Mouse (Mus musculus) adrenal gland, postnatal 10 days (tissue): ENCODE measurements around the gene Hcfc1r1. TPM values are rescaled to one million over a fixed set of nuclear protein-coding genes. Genes with fewer than 3 reads are reported as not detected.

ENCODE experiments used
- DNase-seq: peaks from one replicate; pipeline ENCODE4 v3.0.0; 2021; ENCODE audit warnings: mixed read lengths
- long read RNA-seq, 2 experiments: library from polyadenylated mRNA; stranded (forward); transcript quantifications; one replicate each; pipeline ENCODE4 v2.0.0; 2021
- total RNA-seq, 2 experiments: library from RNA; stranded (reverse); gene quantifications; 2 replicates each; pipeline ENCODE4 v1.2.3; 2021

Gene Hcfc1r1
- total RNA-seq, result 100 to 1,000 TPM; 136 to 169 TPM
- long read RNA-seq, experiment 1, transcript Hcfc1r1-201 (3 exons, 946 nt), result major isoform, 35 of 89 reads
- long read RNA-seq, experiment 1, partial matches to known transcripts, result 39 of 89 reads
- long read RNA-seq, experiment 1, other reads (novel, unspliced or antisense), result 12 of 89 reads
- long read RNA-seq, experiment 2, transcript Hcfc1r1-201 (3 exons, 946 nt), result major isoform, 31 of 76 reads
- long read RNA-seq, experiment 2, partial matches to known transcripts, result 36 of 76 reads
- long read RNA-seq, experiment 2, other reads (novel, unspliced or antisense), result 8 of 76 reads

DNA sequence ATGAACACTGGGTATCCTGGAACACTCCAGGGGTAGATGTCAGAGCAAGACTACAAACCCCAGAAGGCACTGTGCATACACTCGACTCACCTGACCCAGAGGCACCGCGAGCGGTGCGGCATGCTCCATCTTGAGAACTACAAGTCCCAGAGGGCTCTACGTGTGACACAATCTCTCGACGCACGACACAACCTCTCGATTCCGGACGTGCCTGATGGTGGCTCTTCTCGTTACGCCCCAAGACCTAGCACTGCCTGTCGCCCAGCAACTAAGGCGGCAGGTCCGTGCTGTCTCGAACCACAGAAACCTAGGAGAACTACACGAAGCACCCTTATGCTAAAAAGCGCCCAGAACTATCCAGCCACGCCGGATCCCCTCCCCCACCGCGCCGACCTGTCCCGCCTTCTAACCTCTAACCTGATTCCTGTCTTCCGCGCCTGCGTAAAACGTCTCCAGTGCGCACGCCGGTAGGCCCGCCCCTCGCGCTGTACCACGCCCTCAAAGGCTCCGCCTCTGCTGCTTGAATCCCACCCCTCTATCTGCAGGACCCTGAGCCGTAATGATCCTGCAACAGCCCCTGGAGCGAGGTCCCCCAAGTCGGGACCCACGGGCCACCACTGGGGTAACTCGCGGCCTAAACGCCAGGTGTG, at the start of gene Hcfc1r1, which contains the start of gene Thoc6:
TSS of gene Hcfc1r1 (plus strand) at position 173 of the 650 bp plus-strand sequence.
TSS of gene Thoc6 (minus strand) at position 459 of the 650 bp plus-strand sequence.
- DNase-seq, result peak; percentile 93

DNA sequence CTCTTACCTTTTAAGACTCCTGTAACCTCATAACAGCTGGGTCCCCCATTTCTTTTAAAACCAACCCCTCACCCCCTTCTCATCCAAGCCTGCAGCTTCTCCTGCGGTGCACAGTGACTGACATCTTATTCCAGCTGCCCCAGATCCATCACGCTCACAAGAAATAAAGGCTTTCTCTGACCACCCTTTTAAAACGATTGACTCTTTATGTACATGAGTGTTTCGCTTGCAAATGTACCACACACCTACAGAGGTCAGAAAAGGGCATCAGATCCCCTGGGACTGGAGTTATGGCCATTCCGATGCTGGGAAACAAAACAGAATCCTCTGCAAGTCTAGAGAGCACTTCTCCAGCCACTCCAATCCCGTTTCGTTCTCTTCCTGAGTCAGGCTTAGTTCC, 45.6 kb upstream of the Hcfc1r1 start:
- no peak for DNase-seq

DNA sequence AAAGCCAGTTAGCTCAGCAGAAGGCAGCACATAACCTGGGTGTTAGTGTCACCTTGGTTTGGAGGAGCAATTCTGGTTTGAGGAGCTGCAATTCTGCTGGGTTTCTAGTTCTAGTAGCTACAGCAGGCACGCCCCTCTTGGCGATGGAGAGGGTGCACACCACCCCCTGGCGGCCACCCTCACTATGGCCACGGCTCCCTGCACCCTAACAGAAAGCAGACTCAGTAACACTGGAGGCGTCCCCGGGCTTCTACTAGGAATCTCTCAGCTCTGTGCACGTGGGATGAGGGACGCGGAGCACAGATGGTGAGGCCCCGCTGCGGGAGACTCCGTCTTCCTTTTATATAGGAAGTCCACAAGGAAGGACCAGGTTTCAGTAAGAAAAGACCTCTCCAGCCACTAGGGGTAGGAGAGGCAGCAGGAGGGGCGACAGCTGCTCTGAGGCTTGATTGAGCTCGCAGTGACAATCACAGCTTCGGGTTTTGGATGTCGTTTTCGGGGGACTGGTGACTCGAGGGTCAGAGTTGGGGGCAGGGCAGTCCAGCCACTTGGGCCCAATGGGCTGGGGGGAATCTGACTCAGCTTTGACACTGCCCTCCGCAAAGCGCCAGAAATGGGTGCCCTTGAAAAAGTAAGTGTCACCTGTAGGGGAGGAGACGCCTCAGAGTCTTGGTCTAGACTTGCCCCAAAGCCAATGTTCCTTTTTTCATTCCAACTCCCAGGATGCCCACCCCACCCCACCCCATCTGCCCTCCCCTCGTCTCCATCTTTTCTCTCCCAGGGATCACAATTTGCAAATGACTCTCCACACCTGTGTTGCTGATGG, 43.0 kb upstream of the Hcfc1r1 start:
- peak; percentile 92 for DNase-seq

DNA sequence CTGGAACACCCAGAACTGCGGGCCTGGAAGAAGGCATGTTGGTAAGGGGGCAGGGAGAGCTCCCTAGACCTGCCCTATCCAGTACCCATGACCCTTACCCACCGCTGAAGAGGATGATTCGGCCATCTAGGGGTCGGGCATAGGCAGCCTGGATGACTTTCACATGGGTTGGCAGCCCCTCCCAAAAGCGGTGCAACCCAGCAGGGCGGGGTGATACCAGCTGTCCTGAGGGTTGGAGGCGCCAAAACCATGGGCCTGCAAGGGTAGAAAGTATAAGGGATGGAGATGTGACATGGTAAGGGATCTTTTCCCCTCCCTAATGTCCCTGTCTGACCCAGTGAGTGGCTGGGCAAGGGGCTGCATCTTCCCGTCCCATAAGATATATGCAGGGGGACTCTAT, 42.2 kb upstream of the Hcfc1r1 start:
- no peak for DNase-seq

DNA sequence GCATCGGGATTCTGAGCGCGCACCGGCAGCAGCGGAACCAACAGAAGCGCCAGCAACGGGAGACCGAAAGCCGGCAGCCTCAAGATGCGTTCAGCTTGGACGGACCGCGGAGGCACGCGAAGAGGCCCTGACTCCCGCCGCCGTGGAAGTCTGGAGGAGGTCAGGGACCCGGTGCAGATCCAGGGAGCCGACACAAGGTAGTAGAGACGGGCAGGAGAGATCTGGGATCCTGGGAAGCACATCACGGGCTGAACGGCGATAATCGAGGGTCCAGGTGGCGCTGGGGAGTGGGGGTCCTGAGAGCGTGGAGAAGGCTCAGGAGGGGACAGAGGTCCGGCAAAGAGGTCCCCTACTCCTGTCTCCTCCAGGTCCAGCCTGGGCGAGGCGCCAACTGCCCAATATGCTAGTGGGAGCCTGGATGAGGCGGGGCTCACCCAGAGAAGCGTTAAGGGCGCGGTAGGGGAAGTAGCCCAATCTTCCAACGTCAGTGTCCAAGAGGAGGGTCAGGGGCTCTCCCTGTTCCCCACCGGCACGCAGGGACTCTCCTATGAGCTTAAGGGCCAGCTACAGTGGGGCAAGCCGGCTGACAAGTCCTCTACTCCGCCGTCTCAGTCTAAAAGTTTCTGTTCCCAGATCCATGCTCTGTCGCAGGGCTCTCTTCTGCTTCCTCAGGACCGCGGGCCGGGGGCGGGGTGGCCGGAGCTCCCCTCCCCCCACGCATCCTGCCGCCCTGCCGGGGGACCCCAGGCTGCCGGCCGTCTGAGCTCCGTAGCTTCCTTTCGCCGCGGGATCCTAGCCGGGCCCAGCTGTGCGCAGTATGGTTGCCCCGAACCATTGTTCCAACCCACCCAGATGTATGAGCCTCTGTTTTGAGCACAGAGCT, 28.5 kb upstream of the Hcfc1r1 start, which contains the start of gene Mmp25:
TSS of gene Mmp25 (minus strand) at position 665 of the 883 bp plus-strand sequence.
- peak; percentile 35 for DNase-seq

DNA sequence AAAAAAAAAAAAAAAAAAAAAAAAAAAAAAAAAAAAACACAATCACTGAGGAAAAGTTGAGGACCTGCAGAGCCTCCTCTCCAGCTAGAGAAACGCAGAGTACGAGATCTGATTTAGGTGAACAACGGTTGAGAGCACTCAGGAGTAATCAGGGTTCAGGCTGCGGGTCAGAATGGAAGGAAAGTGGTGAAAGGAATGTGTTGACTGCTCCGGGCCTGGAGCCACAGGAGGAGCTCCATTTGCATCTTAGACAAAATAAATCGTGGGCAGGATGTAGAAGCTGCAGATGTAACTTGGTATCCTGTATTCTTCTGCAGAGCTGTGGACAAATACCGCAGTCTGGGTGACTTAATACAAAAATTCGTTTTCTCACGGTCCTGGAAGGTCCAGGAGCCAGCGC, 27.5 kb upstream of the Hcfc1r1 start:
- no peak for DNase-seq

DNA sequence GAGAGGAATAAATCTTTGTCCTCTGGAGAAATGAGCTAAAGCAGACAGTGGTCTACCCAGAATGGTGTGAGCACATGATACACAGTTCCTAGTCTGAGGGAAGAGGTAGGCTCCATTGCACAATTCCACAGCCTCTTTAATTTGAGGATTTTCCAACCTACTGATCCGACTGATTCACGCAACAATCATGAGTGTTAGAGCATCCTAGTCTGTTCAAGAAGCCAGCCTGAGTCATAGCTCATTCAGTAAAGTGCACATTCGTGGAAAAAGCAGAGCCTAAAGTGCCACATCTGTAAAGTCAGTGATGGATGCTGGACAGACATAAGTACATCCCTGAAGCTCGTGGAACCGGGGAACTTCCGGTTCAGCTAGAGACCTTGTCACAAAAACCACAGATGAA, 22.0 kb upstream of the Hcfc1r1 start:
- no peak for DNase-seq

DNA sequence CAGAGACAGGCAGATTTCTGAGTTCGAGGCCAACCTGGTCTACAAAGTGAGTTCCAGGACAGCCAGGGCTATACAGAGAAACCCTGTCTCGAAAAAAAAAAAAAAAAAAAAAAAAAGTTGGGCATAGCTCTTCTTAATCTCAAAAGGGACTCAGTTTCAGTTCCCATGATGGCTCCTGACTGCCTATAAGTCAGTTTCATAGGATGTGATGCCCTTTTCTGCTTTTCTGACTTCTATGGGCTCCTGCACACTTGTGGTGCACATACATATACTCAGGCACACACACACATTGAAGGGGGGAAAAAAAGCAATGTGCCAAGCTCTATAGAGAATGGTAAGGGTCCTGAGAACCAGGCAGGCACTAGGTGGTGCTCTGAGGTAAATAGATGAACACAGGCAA, 20.1 kb upstream of the Hcfc1r1 start:
- no peak for DNase-seq

DNA sequence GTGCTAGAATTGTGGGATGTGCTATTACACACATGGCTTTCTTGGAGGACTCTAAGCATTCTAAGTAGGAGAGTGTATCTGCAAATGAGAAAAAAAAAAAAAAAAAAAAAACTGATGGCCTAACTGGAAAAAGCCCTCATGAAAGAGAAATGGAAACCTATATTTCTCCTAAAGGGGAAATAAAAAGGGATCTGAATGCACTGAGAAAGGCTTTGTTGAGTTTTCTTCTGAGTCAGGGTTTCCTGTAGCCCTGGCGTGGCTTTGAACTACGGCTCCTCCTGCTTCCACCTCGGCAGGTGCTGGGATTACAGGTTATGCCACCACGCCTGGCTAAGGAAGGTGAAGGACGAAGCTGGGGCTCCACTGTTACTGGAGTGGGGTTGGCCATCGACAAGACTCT, 19.4 kb upstream of the Hcfc1r1 start:
- no peak for DNase-seq

DNA sequence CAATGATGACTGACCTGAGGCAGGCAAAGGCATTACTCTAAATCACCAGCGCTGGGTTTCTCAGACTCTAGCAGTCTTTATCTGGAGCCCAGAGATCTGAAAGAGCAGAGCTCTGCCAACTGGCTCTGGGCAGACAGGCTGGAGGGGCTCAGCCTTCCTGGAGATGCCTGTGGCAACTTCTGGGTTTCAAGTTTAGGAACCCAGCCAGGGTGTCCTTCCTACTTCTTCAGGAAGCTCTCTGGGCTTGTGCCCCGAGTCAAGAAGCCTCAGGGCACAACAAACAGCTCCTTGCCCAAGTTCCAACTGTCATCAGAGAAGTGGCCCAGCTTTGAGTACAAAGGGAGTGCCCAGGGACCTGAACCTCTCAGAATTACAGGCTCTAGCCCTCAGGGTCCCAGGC, 19.0 kb upstream of the Hcfc1r1 start:
- no peak for DNase-seq

DNA sequence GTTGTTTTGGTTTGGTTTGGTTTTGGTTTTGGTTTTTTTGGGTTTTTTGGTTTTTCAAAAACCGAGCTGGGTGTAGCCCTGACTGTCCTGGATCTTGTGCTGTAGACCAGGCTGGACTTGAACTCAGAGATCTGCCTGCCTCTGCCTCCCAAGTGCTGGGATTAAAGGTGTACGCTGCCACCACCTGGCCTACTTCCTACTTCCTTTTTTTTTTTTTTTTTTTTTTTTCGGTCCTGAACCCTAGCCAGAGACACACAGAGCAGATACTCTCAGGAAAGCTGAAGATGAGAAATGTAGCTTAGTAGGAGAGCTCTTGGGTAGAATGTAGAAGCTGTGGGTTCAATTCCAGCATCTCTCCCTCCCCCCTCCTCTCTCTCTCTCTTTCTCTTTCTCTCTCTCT, 14.9 kb upstream of the Hcfc1r1 start:
- DNase-seq, result no peak

DNA sequence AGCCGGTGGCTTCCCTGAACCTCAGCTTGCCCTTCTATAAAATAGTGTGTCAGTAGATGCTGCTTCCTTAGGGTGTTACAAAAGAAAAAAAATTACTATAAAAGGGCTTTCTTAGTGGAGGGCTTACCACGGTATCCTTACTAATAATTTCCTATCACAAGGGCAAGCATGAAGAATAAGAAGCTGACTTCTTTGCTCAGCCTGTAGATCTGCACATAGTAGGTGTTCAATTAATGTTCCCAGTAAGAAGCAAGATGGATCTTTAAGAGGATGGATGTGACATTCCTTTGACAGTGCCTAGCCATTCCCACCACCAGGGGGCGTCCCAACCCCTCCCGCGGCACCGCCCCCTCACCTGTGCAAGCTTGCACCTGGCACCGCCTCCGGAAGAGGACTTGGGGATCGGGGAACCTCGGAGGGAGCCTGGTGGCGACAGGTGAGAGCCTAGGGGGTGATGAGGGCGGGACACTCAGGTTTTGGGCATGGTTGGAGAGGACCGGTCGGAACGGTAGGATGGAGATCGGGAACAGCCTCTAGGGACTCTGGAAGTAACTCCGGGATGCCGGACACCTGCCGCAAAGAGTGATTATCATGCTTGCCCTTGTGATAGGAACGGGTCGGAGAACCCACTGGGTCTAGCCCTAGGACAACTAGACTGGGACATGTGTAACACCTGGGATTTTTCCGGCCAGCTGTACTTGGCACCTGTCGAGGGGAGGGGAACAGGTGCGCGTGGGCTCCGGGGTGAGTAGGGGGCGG, 13.1 kb upstream of the Hcfc1r1 start, which contains the start of gene Bicdl2:
TSS of gene Bicdl2 (plus strand) at position 390 of the 759 bp plus-strand sequence.
- peak; percentile 75 for DNase-seq

DNA sequence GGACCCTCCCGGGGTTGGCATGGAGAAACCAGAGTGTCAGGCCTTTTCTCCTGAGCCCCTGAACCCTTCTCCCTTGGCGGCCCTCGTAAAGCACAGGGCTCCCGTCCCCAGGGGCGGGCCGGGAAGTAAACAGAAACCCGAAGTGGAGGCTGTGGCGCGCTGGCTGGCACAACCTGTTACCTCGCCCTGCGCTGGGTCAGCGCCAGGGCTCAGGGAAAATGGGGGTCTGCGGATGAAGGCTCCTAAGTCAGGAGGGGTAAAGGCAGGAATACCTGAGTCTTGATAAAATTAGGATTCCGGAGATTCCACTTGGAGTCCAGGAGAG, 12.6 kb upstream of the Hcfc1r1 start:
- no peak for DNase-seq

DNA sequence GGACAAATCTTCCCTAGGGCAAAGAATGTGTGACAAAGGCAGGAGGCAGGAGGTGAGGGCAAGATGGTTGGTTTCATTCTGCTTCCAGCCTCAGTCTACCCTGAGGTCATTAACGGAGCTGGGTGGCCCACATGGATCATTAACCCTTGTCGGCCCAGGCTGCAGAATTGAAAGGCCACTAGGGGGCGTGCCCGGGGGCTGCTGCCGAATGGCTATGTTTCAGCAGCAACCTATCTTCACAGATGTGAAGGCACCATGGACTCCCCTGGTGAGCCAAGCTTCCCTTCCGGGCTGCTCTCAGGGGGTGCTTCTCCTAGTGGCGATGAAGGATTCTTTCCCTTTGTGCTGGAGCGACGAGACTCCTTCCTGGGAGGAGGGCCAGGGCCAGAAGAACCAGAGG, 11.9 kb upstream of the Hcfc1r1 start:
- peak; percentile 42 for DNase-seq

DNA sequence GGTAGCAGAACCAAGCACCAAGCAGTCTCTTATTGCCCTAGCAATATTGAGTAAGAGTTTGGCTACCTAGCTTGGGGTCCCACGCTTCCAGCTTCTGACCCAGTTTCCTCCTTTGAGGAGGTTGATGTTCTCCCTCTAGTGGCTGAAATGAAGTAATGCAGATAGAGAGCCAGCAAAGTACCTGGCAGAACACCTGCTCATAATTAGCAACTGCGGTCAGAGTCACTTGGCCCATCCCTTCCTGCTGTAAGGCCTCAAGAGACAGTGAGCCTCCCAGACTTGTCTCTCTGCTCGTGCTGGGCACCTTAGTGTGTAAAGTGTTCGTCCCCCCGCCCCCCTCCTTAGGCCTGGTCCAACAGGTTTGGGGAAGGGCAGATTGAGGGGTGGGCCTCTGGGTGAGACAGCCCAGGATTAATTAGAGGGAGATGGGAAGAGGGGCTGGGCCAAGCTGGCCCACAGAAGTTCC, 8.8 kb upstream of the Hcfc1r1 start:
- peak; percentile 17 for DNase-seq

DNA sequence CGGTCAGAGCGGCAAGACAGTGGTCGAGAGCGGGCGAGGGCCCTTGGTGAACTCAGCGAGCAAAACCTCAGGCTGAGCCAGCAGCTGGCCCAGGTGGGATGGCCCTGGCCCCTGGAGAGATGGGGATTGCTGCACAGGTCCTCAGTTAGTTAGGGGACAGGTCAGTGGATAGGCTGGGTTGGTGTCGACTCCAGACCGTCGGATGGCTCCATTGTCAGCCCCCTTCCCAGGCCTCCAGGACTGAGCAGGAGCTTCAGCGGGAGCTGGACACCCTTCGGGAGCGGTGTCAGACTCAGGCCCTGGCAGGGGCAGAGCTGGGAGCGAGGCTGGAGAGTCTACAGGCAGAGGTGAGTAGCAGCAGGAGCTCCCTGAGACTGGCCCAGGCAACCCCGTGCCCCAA, 7.9 kb upstream of the Hcfc1r1 start:
- no peak for DNase-seq

DNA sequence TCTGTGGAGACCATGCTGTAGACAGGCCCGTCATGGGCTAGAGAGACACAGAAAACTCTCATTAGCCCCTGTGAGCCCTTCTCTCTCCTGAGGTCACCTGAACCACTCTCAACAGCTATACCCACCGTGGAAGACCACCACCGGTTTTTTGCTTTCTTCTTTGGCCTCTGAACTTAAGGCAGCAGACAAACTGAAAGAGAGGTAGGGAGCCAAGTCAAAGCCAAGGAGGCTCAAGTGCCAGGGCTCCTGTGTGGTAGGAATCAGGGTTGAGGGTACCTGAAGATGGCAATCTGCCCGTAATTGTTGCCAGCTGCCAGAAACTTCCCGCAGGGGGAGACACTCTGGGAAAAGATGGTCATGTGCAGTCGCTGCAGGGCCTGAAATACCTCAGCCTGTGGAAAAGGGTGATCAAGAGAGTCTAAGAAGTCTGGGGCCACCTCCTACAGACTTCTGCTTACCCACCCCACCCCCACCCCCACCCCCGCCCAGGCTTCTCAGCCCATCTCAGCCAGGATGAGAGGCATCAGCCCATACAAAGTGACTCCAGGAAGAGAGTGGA, 2.8 kb upstream of the Hcfc1r1 start:
- DNase-seq, result no peak

DNA sequence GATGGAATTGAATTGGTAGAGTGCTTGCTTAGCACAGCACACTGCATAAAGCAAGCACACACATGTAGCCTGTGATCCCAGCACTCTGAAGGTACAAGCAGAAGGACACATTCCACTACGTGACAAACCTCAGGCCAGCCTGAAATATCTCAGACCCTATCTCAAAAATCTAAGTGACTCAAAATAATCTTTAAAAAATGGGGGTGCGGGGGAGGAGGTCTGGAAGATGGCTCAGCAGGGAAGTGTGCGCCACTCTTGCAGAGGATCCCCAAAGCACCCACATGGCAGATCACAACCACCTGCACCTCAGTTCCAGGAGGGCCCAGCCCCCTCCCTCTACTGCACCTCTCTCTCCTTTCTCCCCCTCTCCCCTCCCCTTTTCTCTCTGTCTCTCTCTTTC, 1.9 kb upstream of the Hcfc1r1 start:
- DNase-seq, result no peak

DNA sequence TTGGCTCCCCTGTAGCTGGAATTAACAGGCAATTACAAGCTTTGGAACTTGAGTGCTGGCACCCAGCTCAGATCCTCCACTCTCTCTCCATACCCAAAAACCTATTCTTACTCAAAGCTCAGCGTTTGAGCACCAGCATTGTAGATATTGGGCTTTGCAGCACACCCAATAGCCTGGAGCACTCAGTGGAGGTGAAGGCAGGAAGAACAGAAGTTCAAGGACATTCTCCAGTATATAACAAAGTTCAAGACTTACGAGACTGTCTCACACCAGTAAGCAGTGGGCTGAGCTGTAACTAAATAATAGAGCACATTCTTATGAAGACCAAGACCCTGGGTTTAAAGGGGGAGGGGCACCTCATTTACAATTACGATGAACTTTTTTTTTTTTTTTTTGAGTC, 635 bp upstream of the Hcfc1r1 start:
- DNase-seq, result no peak

DNA sequence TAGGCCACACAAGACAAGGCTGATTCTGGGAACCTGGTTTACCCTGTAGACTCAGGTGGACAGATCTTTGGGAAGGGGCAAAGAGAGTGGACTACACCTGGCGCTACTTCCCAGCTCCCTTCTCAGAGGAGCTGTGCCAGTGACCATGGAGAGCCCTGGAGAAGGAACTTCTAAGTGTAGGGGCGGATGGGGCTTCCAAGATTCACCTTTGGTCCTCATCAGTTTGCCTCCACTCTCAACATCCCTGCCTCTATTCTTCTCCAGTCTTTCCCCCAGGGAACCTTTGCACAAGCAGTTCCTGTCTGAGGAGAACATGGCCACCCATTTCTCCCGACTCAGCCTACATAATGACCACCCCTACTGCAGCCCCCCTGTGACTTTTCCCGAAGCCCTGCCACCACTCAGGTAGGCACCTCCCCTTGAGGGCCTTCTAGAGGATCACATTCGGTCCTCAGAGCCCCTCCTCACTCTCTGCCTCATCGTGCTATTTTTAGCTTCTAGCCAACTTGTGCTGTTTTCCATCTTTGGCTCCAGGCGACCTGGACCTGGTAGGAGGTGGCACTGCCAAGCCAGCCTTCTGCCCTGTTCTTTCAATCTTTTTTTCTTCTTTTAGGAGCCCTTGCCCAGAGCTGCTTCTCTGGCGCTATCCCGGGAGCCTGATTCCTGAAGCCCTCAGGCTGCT, 1.0 kb downstream of the Hcfc1r1 start:
- DNase-seq, result peak; percentile 41
